Mouse (Mus musculus): ENCODE data around the gene Irgm2. TPM values are rescaled to one million over a fixed set of nuclear protein-coding genes. Genes with fewer than 3 reads are reported as not detected.

The Irgm2 gene
- polyA plus RNA-seq (2015; fragmentation: Illumina TruSeq; extraction: RNeasy Lipid Tissue Mini Kit (QIAGEN cat#74804); ENCODE audit: insufficient read depth, low replicate concordance): 71.8 TPM

GRCm38 (mm10) chr11:58199229-58200037, at the start of gene Irgm2, which contains the start of gene Igtp:
Irgm2 (plus strand) TSS chr11:58199618.
Igtp (plus strand) TSS chr11:58199556.

GRCm38 (mm10) chr11:58168167-58168915, 31.1 kb upstream of the Irgm2 start, which contains the start of gene Gemin5:
Gemin5 (minus strand) TSS chr11:58168539.

GRCm38 (mm10) chr11:58171459-58172091, 27.8 kb upstream of the Irgm2 start, which contains the start of gene Mrpl22:
Mrpl22 (plus strand) TSS chr11:58171661.

Other genes starting within 250 kb of the Irgm2 start
- gene Larp1, start 190.6 kb upstream of the Irgm2 start, polyA plus RNA-seq (2015; fragmentation: Illumina TruSeq; extraction: RNeasy Lipid Tissue Mini Kit (QIAGEN cat#74804); ENCODE audit: insufficient read depth, low replicate concordance): 47.9 TPM
- gene Gm12248, start 106.5 kb upstream of the Irgm2 start, polyA plus RNA-seq (2015; fragmentation: Illumina TruSeq; extraction: RNeasy Lipid Tissue Mini Kit (QIAGEN cat#74804); ENCODE audit: insufficient read depth, low replicate concordance): not detected
- 73.3 TPM for gene Cnot8, start 95.5 kb upstream of the Irgm2 start, polyA plus RNA-seq (2015; fragmentation: Illumina TruSeq; extraction: RNeasy Lipid Tissue Mini Kit (QIAGEN cat#74804); ENCODE audit: insufficient read depth, low replicate concordance)
- 11.5 TPM for gene Gemin5, start 31.1 kb upstream of the Irgm2 start, polyA plus RNA-seq (2015; fragmentation: Illumina TruSeq; extraction: RNeasy Lipid Tissue Mini Kit (QIAGEN cat#74804); ENCODE audit: insufficient read depth, low replicate concordance)
- gene Mrpl22, start 28.0 kb upstream of the Irgm2 start, polyA plus RNA-seq (2015; fragmentation: Illumina TruSeq; extraction: RNeasy Lipid Tissue Mini Kit (QIAGEN cat#74804); ENCODE audit: insufficient read depth, low replicate concordance): 50.3 TPM
- gene Igtp, start 62 bp upstream of the Irgm2 start, polyA plus RNA-seq (2015; fragmentation: Illumina TruSeq; extraction: RNeasy Lipid Tissue Mini Kit (QIAGEN cat#74804); ENCODE audit: insufficient read depth, low replicate concordance): 71.6 TPM
- gene 4930438A08Rik, start 75.2 kb downstream of the Irgm2 start, polyA plus RNA-seq (2015; fragmentation: Illumina TruSeq; extraction: RNeasy Lipid Tissue Mini Kit (QIAGEN cat#74804); ENCODE audit: insufficient read depth, low replicate concordance): not detected
- gene Zfp692, start 107.5 kb downstream of the Irgm2 start, polyA plus RNA-seq (2015; fragmentation: Illumina TruSeq; extraction: RNeasy Lipid Tissue Mini Kit (QIAGEN cat#74804); ENCODE audit: insufficient read depth, low replicate concordance): 16.0 TPM
- gene Zfp672, start 130.7 kb downstream of the Irgm2 start, polyA plus RNA-seq (2015; fragmentation: Illumina TruSeq; extraction: RNeasy Lipid Tissue Mini Kit (QIAGEN cat#74804); ENCODE audit: insufficient read depth, low replicate concordance): 37.6 TPM
- 7.7 TPM for gene Sh3bp5l, start 131.1 kb downstream of the Irgm2 start, polyA plus RNA-seq (2015; fragmentation: Illumina TruSeq; extraction: RNeasy Lipid Tissue Mini Kit (QIAGEN cat#74804); ENCODE audit: insufficient read depth, low replicate concordance)
- gene Lypd8, start 179.4 kb downstream of the Irgm2 start, polyA plus RNA-seq (2015; fragmentation: Illumina TruSeq; extraction: RNeasy Lipid Tissue Mini Kit (QIAGEN cat#74804); ENCODE audit: insufficient read depth, low replicate concordance): not detected
- gene 1810065E05Rik, start 221.5 kb downstream of the Irgm2 start, polyA plus RNA-seq (2015; fragmentation: Illumina TruSeq; extraction: RNeasy Lipid Tissue Mini Kit (QIAGEN cat#74804); ENCODE audit: insufficient read depth, low replicate concordance): not detected
- not detected for gene Gm12253, start 232.9 kb downstream of the Irgm2 start, polyA plus RNA-seq (2015; fragmentation: Illumina TruSeq; extraction: RNeasy Lipid Tissue Mini Kit (QIAGEN cat#74804); ENCODE audit: insufficient read depth, low replicate concordance)